Mouse (Mus musculus) cerebellum, adult 8-10 months (tissue): Measurements from ENCODE around the gene Rab5b.
"Not testable (repeated sequence)": the region's sequence is repeated elsewhere in the genome, so short reads cannot be mapped to it uniquely, and the experiment has no call there.

ENCODE experiments used
- DNase-seq: peaks from one replicate; pipeline ENCODE4 v3.0.0; 2022

Rab5b gene

DNA sequence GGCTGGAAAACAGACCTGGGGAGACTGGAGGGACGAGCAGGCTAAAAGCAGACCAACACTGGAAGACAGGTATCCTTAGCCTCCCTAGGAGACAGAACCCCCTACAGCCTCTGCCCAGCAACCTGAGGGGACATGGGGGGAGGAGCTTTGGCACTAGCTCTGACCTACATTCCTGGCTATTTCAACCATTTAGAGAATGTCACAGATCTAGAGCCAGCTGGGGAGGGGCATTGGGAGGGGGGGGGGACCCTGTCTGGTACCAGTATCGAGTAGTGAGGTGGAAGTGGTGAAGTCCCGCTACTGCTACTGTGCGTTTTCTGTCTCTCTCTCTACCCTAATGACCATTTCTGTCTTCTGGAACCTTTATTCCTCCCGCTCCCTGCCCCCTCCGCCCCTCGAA, 54.2 kb downstream of the Rab5b start:
- no peak for DNase-seq

DNA sequence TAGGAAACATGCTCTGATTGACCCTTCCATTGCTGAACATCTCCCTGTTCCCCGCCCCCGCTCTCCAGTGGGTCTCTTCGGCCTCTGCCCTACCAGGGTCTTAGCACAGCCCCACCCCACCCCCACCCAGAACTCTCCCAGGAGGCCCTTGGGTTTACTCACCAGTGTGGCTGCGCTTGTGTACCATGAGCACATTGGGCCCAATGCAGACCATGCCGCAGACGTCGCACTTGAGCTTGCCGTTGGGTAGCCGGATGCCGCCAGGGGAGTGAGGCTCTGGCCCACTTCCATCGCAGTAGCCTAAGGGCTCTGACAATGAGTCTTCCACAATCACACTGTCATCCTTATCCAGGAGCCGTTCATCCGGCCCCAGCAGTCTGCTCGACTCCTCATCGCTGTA, 55.2 kb downstream of the Rab5b start:
- DNase-seq: no peak

DNA sequence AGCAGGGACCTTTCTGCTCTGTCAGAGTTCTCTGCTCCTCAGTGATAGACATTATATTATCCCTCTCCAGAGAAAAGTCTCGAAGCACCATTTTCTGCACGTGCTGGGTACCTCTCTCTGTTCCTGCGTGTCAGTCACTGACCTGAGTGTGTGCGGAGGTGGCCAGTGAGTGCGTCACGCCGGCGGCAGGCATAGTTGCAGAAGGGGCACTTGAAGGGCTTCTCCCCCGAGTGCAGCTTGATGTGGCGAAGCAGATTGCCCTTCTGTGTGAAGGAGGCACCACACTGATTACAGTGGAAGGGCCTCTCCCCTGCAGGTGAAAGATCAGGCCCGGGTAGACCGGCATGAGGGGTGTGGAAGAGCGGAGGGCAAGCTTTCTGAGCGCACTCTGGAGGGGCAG, 56.1 kb downstream of the Rab5b start:
- no peak for DNase-seq

DNA sequence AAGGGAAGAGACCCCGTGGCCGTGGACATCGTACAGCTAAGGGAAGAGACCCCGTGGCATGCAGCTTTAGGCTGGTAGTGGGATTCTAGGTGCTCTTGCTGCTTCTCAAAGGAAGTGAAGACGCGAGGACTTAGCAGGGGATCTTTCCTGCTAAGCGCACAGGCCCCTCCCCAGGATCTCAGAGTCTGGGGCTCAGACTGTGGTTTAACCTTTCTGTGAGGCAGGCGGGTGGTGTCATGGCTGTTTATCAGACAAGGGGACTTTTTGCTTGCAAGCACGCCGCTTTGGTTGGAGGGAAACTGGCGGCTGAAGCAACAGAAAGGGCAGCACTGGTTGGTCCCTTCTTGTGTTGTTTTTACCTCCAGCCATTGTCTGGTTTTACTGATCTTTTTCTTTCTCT, 59.1 kb downstream of the Rab5b start:
- no peak for DNase-seq

DNA sequence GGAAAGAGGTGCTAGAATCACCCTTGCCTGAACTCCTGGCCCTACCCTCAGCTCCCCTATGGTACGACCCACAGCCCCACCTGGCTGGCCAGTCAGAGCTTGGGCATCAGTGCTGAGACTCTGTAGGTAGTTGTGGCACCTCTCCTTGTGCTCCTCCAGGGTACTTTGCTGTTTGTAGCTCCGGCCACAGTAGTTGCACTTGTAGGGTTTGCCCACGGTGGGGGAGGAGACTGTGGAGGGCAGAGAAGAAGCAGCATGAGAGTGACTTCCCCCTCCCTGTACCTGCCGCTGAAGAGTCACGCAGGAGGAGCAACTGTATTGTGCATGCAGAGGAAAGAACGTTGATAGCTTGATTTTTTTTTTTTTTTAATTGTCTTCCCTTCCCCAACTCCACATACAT, 59.5 kb downstream of the Rab5b start:
- DNase-seq: no peak

DNA sequence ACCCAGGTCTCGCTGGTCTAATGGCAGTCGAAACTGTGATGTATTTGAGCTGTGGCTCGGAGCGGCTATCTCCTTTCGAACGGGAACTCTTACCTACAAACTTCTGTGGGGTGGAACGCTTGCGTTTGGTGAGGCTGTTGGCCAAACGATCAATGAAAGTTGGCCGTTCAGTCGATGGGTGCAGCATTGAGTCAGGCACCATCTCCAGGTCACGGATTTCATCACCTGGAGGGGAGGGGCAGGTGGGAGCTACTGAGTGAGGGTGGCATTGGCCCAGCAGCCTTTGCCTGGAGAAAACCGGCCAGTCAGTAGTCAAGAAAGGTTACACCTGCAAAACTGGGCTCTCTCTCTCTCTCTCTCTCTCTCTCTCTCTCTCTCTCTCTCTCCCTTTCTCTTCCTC, 60.4 kb downstream of the Rab5b start:
- no peak for DNase-seq

DNA sequence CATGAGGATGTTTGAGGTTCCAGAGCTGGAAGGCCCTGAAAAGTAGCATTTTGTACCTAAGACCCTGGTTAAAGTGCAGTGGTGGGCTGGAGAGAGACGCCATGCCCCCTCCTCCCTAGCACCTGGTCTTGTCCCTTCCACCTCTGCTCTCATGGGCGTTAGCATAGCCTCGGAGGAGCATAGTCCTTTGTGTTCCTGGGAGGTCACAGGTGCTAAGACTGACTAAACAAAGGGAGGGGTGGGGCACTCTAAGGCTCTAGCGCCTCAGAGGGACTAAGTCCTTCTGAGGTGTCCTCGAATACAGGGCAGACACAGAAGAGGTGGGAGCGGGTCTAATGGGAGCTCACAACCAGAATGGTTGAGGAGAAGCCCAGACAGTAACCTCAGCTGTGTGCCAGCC, 64.5 kb downstream of the Rab5b start:
- DNase-seq: no peak

DNA sequence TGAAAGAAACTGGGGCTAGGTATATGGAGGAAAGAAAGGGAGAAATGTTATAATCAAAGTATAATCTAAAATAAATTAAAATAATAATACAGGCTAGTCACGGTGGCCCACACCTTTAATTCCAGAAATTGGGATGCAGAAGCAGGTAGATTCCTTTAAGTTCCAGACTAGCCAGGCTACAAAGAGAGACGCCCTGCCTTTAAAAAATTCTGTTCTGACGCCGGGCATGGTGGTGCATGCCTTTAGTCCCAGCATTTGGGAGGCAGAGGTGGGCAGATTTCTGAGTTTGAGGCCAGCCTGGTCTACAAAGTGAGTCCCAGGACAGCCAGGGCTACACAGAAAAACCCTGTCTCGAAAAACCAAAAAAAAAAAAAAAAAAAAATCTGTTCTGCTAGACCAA, 65.8 kb downstream of the Rab5b start:
- DNase-seq: not testable (repeated sequence)

DNA sequence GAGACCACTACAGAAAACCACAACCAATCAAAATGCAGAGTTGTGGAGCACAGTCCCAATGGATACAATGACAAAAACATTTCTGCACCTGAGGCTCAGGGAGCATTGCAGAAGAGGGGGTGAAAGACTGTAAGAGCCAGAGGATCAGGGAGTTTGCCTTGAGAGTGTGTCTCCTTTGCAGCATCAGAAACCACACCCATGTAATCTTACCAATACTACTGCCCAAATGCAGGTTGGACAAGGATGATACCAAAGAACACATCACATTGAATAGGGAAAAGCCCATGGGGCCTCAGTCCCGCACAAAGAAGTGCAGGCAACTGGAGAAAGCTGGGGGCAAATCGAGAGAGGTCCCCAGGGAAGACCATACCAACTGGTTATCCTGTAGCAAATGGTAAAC, 66.3 kb downstream of the Rab5b start:
- no peak for DNase-seq

DNA sequence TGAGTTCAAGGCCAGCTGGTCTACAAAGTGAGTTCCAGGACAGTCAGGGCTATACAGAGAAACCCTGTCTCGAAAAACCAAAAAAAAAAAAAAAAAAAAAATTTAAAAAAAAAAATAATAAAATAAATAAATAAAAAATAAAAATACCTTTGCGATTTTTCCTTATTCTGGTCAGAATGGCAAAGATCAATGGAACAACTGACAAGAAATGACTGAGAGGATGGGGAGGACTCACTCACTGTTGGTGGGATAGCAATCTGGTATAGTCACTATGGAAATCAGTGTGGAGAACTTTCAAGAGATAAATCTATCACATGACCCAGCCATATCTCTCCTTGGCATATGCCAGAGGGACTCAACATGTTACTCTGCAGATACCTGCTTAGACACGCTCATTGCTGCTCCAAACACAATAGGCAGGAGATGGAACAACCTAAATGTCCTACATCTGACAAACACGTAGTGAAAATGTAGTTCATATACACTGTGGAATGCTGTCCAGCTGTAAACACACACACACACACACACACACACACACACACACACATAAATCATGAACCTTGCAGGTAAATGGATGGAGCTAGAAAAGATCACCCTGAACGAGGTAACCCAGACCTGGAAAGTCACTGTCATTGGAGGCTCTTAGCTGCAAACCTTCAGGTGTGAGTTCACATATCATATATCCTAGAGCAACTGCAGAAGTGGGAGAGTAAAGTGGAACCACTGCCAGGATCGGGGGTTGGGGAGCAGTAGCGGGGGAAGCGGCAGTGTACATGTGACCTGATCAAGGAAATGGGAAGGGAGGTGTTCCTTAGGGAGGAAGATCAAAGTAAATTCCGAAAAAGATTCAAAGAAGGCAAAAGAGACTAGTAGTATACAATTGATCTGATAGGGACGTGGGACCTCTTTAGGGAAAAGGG, 68.4 kb downstream of the Rab5b start:
- peak; percentile 30 for DNase-seq
